Mouse (Mus musculus): Measurements from ENCODE around the gene Rpn1. TPM values are rescaled to one million over a fixed set of nuclear protein-coding genes. Genes with fewer than 3 reads are reported as not detected.

The Rpn1 gene
- polyA plus RNA-seq, 1 experiment from 2014 or later, result 288 TPM

DNA sequence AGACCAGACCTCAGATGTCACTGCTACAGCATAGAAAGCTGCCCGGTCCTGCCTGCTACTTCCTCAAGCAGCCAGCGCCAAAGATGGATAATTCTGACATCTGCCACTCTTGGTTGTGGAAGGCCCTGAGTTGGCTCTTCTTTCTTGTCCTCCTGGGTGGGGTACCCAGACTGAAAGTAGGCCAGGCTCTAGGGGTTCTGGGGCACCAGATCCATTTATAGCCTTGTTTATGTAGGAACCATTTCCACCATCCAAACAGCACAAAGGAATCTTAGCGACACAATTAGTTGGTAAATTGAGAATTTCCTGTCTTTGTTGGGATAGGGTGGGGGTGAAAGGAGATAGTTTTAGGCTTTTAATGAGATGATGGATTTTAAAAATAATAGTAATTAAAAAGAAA is 54.2 kb downstream of the Rpn1 start:
- no peaks in the 10 kb centered on the region for H3K9me3 ChIP-seq (ENCODE audit: control insufficient read depth, low read length)
- H3K27me3 ChIP-seq (ENCODE audit: control insufficient read depth, insufficient read depth, low read length), result no peaks in the 10 kb centered on the region
- no peak overlapping the region for H3K27ac ChIP-seq (ENCODE audit: low read depth, low read length)
- no peak for ATAC-seq (ENCODE audit: low read depth)
- no peaks in the 10 kb centered on the region for H3K36me3 ChIP-seq (ENCODE audit: control insufficient read depth, insufficient read depth, low read length)
- no peak overlapping the region for H3K4me3 ChIP-seq (ENCODE audit: low read depth, low read length)
- H3K4me2 ChIP-seq (ENCODE audit: low read depth, low read length), result no peak overlapping the region
- H3K9ac ChIP-seq (replicated peaks; ENCODE audit: low read depth, low read length), result no peak overlapping the region
- H3K4me1 ChIP-seq (ENCODE audit: control insufficient read depth, insufficient read depth, low read length), result peaks cover 3% of the 10 kb centered on the region; the same call in 1 of the 2 replicates
- WGBS, result 87% methylated on average over 3 of the region's 3 CpGs

- Histone ChIP-seq H3K27me3 (ENCODE audit: control insufficient read depth, insufficient read depth, low read length) (no peaks in the 10 kb centered on the region), H3K9ac (replicated peaks; ENCODE audit: low read depth, low read length) (no peak overlapping the region), H3K36me3 (ENCODE audit: control insufficient read depth, insufficient read depth, low read length) (no peaks in the 10 kb centered on the region), H3K4me3 (ENCODE audit: low read depth, low read length) (no peak overlapping the region), H3K4me1 (ENCODE audit: control insufficient read depth, insufficient read depth, low read length) (peaks cover 3% of the 10 kb centered on the region; the same call in 1 of the 2 replicates), H3K4me2 (ENCODE audit: low read depth, low read length) (no peak overlapping the region), H3K27ac (ENCODE audit: low read depth, low read length) (no peak overlapping the region), H3K9me3 (ENCODE audit: control insufficient read depth, low read length) (no peaks in the 10 kb centered on the region)
- ATAC-seq (ENCODE audit: low read depth), result no peak
- WGBS, result 68% methylated on average over 8 of the region's 8 CpGs
These were observed 56.0 kb downstream of the Rpn1 start for GRCm38 (mm10) chr6:88140264-88140663.

DNA sequence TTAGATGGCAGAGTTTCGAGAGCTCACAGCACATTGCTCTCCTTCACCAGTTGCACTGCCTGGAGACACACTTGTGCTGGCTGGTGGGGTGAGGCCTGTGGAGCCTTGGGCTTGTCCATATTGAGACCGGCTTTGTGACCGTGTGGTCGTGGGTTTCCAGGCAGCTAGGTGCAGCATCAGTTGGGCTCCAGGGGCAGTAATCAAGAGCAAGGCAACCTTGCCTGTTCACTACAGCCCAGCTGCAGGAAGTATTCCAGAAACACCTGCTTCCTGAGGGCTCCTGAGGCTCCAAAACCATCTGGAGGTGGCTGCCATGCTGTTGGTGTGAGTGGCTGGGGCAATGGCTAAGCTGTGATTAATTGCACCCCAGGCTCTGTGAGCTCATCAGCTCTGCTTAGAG is 61.5 kb downstream of the Rpn1 start:
- H3K4me2 ChIP-seq (ENCODE audit: low read depth, low read length), result no peak overlapping the region
- H3K9ac ChIP-seq (replicated peaks; ENCODE audit: low read depth, low read length), result no peak overlapping the region
- peaks cover 2% of the 10 kb centered on the region; the same call in 1 of the 2 replicates for H3K4me1 ChIP-seq (ENCODE audit: control insufficient read depth, insufficient read depth, low read length)
- ATAC-seq (ENCODE audit: low read depth), result no peak
- no peaks in the 10 kb centered on the region for H3K36me3 ChIP-seq (ENCODE audit: control insufficient read depth, insufficient read depth, low read length)
- no peaks in the 10 kb centered on the region for H3K9me3 ChIP-seq (ENCODE audit: control insufficient read depth, low read length)
- no peak overlapping the region for H3K27ac ChIP-seq (ENCODE audit: low read depth, low read length)
- WGBS, result 60% methylated on average over 4 of the region's 4 CpGs
- no peak overlapping the region for H3K4me3 ChIP-seq (ENCODE audit: low read depth, low read length)
- no peaks in the 10 kb centered on the region for H3K27me3 ChIP-seq (ENCODE audit: control insufficient read depth, insufficient read depth, low read length)

GRCm38 (mm10) chr6:88146576-88146975 is 62.3 kb downstream of the Rpn1 start:
- Histone ChIP-seq H3K4me3 (ENCODE audit: low read depth, low read length) (no peak overlapping the region), H3K36me3 (ENCODE audit: control insufficient read depth, insufficient read depth, low read length) (no peaks in the 10 kb centered on the region), H3K4me2 (ENCODE audit: low read depth, low read length) (no peak overlapping the region), H3K27me3 (ENCODE audit: control insufficient read depth, insufficient read depth, low read length) (no peaks in the 10 kb centered on the region), H3K9me3 (ENCODE audit: control insufficient read depth, low read length) (no peaks in the 10 kb centered on the region), H3K27ac (ENCODE audit: low read depth, low read length) (no peak overlapping the region), H3K9ac (replicated peaks; ENCODE audit: low read depth, low read length) (no peak overlapping the region), H3K4me1 (ENCODE audit: control insufficient read depth, insufficient read depth, low read length) (peaks cover 2% of the 10 kb centered on the region; the same call in 1 of the 2 replicates)
- ATAC-seq (ENCODE audit: low read depth), result no peak
- WGBS, result 81% methylated on average over 8 of the region's 8 CpGs

DNA sequence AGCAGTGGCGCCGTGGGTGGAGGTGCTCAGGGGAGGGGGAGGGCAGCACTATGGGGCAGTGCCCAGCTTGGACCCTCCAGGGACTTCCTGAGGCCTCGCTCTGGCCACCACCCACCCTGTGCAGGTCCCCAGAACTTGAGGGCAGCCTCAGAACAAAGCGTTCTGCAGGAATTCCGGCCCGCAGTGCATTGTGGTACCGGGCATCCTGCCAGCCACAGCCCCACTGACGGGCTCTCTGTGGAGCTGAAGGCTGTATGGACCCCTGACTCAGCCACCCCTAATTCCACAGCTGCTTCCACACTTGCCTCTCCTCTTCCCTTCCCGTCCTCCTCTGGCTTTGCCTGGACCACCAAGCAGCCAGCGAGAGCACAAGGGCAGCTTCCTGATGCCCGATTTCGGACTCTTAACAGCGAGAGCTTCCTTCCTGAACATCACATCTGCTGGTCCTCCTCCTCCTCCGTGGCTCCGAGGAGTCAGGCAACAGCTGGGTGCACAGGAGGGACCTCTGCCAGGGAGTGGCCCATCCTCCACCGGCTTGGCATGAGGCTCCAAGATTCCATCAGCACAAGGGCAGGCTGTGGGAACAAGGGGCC is 63.2 kb downstream of the Rpn1 start:
- H3K36me3 ChIP-seq (ENCODE audit: control insufficient read depth, insufficient read depth, low read length), result no peaks in the 10 kb centered on the region
- 71% methylated on average over 16 of the region's 16 CpGs for whole genome bisulfite sequencing
- H3K27me3 ChIP-seq (ENCODE audit: control insufficient read depth, insufficient read depth, low read length), result no peaks in the 10 kb centered on the region
- H3K4me1 ChIP-seq (ENCODE audit: control insufficient read depth, insufficient read depth, low read length), result peaks cover 2% of the 10 kb centered on the region; the same call in 1 of the 2 replicates
- H3K27ac ChIP-seq (ENCODE audit: low read depth, low read length), result no peak overlapping the region; the same call in 1 of the 2 replicates
- H3K9ac ChIP-seq (replicated peaks; ENCODE audit: low read depth, low read length), result no peak overlapping the region
- no peaks in the 10 kb centered on the region for H3K9me3 ChIP-seq (ENCODE audit: control insufficient read depth, low read length)
- no peak overlapping the region for H3K4me3 ChIP-seq (ENCODE audit: low read depth, low read length)
- H3K4me2 ChIP-seq (ENCODE audit: low read depth, low read length), result no peak overlapping the region
- ATAC-seq (ENCODE audit: low read depth), result no peak

GRCm38 (mm10) chr6:88151335-88151734 is 67.1 kb downstream of the Rpn1 start:
- Histone ChIP-seq H3K9ac (replicated peaks; ENCODE audit: low read depth, low read length) (no peak overlapping the region), H3K27me3 (ENCODE audit: control insufficient read depth, insufficient read depth, low read length) (no peaks in the 10 kb centered on the region), H3K4me1 (ENCODE audit: control insufficient read depth, insufficient read depth, low read length) (no peaks in the 10 kb centered on the region), H3K36me3 (ENCODE audit: control insufficient read depth, insufficient read depth, low read length) (no peaks in the 10 kb centered on the region), H3K4me3 (ENCODE audit: low read depth, low read length) (no peak overlapping the region), H3K4me2 (ENCODE audit: low read depth, low read length) (no peak overlapping the region), H3K27ac (ENCODE audit: low read depth, low read length) (no peak overlapping the region), H3K9me3 (ENCODE audit: control insufficient read depth, low read length) (no peaks in the 10 kb centered on the region)
- WGBS, result 74% methylated on average over 4 of the region's 4 CpGs
- no peak for ATAC-seq (ENCODE audit: low read depth)

- no peak overlapping the region for H3K27ac ChIP-seq (ENCODE audit: low read depth, low read length)
- H3K9me3 ChIP-seq (ENCODE audit: control insufficient read depth, low read length), result no peaks in the 10 kb centered on the region
- no peaks in the 10 kb centered on the region for H3K4me1 ChIP-seq (ENCODE audit: control insufficient read depth, insufficient read depth, low read length)
- ATAC-seq (ENCODE audit: low read depth), result no peak
- H3K9ac ChIP-seq (replicated peaks; ENCODE audit: low read depth, low read length), result no peak overlapping the region
- H3K27me3 ChIP-seq (ENCODE audit: control insufficient read depth, insufficient read depth, low read length), result no peaks in the 10 kb centered on the region
- 89% methylated on average over 14 of the region's 14 CpGs for WGBS
- H3K36me3 ChIP-seq (ENCODE audit: control insufficient read depth, insufficient read depth, low read length), result no peaks in the 10 kb centered on the region
- no peak overlapping the region for H3K4me2 ChIP-seq (ENCODE audit: low read depth, low read length)
- no peak overlapping the region for H3K4me3 ChIP-seq (ENCODE audit: low read depth, low read length)
These were observed 67.9 kb downstream of the Rpn1 start for GRCm38 (mm10) chr6:88152127-88152705.

DNA sequence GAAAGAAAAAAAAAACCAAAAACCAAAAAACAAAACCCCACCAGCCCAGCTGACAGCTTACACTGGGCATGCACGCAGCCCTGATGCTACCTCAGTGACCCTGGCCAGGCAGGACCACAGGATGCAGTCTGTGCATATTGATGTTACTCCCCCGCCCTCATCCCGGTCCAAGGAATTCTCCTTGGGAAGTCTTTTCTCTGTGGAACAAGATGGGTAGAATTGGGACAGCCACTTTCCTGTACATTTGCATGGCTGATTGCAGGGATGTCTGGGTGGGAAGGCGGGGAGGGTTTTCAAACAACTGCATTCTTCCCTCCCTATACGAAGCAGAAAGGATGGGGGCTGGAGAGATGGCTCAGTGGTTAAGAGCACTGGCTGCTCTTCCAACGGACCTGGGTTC is 68.7 kb downstream of the Rpn1 start:
- no peak overlapping the region for H3K9ac ChIP-seq (replicated peaks; ENCODE audit: low read depth, low read length)
- no peak overlapping the region for H3K4me2 ChIP-seq (ENCODE audit: low read depth, low read length)
- 71% methylated on average over 6 of the region's 6 CpGs for WGBS
- H3K36me3 ChIP-seq (ENCODE audit: control insufficient read depth, insufficient read depth, low read length), result no peaks in the 10 kb centered on the region
- no peaks in the 10 kb centered on the region for H3K27me3 ChIP-seq (ENCODE audit: control insufficient read depth, insufficient read depth, low read length)
- H3K27ac ChIP-seq (ENCODE audit: low read depth, low read length), result no peak overlapping the region
- H3K4me1 ChIP-seq (ENCODE audit: control insufficient read depth, insufficient read depth, low read length), result no peaks in the 10 kb centered on the region
- H3K4me3 ChIP-seq (ENCODE audit: low read depth, low read length), result no peak overlapping the region
- ATAC-seq (ENCODE audit: low read depth), result no peak
- no peaks in the 10 kb centered on the region for H3K9me3 ChIP-seq (ENCODE audit: control insufficient read depth, low read length)

All from neural tube, embryonic 14.5 days (tissue).